Mouse (Mus musculus) heart, adult 11 months (tissue): Measurements from ENCODE around the gene St3gal2.
"Not testable (repeated sequence)": the region's sequence is repeated elsewhere in the genome, so short reads cannot be mapped to it uniquely, and the experiment has no call there.

ENCODE experiments used
- DNase-seq: peaks from one replicate; pipeline ENCODE4 v3.0.0; 2022

Gene St3gal2

GRCm38 (mm10) chr8:110917415-110917814 lies 2.3 kb upstream of the St3gal2 start:
- no peak for DNase-seq

- no peak for DNase-seq
Observed at GRCm38 (mm10) chr8:110918027-110918426, 1.7 kb upstream of the St3gal2 start.

- DNase-seq: no peak
Observed at GRCm38 (mm10) chr8:110918460-110918859, 1.3 kb upstream of the St3gal2 start.

GRCm38 (mm10) chr8:110920032-110920772 lies 480 bp downstream of the St3gal2 start:
- DNase-seq: no peak

GRCm38 (mm10) chr8:110920773-110921277 lies 1.1 kb downstream of the St3gal2 start:
- DNase-seq: peak; percentile 88

GRCm38 (mm10) chr8:110921492-110922230 lies 1.9 kb downstream of the St3gal2 start:
- DNase-seq: peak; percentile 97

- DNase-seq: no peak
Observed at GRCm38 (mm10) chr8:110925691-110926140, 6.0 kb downstream of the St3gal2 start.

GRCm38 (mm10) chr8:110926690-110927089 lies 7.0 kb downstream of the St3gal2 start:
- DNase-seq: no peak

- DNase-seq: no peak
Observed at GRCm38 (mm10) chr8:110928435-110928834, 8.7 kb downstream of the St3gal2 start.

- no peak for DNase-seq
Observed at GRCm38 (mm10) chr8:110929066-110929465, 9.3 kb downstream of the St3gal2 start.

- DNase-seq: not testable (repeated sequence)
Observed at GRCm38 (mm10) chr8:110929672-110930071, 9.9 kb downstream of the St3gal2 start.

GRCm38 (mm10) chr8:110931176-110931939 lies 11.6 kb downstream of the St3gal2 start:
- DNase-seq: peak; percentile 99

- DNase-seq: no peak
Observed at GRCm38 (mm10) chr8:110932444-110932843, 12.7 kb downstream of the St3gal2 start.

- no peak for DNase-seq
Observed at GRCm38 (mm10) chr8:110933272-110933671, 13.6 kb downstream of the St3gal2 start.

- peak; percentile 93 for DNase-seq
Observed at GRCm38 (mm10) chr8:110936217-110936616, 16.5 kb downstream of the St3gal2 start.

GRCm38 (mm10) chr8:110938882-110939589 lies 19.3 kb downstream of the St3gal2 start:
- peak; percentile 98 for DNase-seq

- no peak for DNase-seq
Observed at GRCm38 (mm10) chr8:110940682-110941452, 21.1 kb downstream of the St3gal2 start.

- DNase-seq: peak; percentile 98
Observed at GRCm38 (mm10) chr8:110941453-110941948, 21.8 kb downstream of the St3gal2 start.

- no peak for DNase-seq
Observed at GRCm38 (mm10) chr8:110944276-110944876, 24.7 kb downstream of the St3gal2 start.

GRCm38 (mm10) chr8:110945716-110946115 lies 26.0 kb downstream of the St3gal2 start:
- DNase-seq: no peak

- peak; percentile 99 for DNase-seq
Observed at GRCm38 (mm10) chr8:110950065-110950484, 30.4 kb downstream of the St3gal2 start.
